Mouse (Mus musculus) lung, adult 2 months (tissue): ENCODE measurements around the gene Nek5.

Experiments used
- CTCF ChIP-seq: fragments of 200-500 bp; IDR thresholded peaks from 2 replicates; pipeline ENCODE4 v1.5.1; 2011; ENCODE audit warnings: mild to moderate bottlenecking, low read length, control low read depth; ENCODE audit not compliant: insufficient read depth
- POLR2A ChIP-seq: fragments of 200-500 bp; IDR thresholded peaks from 2 replicates; pipeline ENCODE4 v1.6.1; 2011; ENCODE audit warnings: low read depth, mild to moderate bottlenecking, control low read depth, low read length, borderline replicate concordance; ENCODE audit errors: extremely low read depth

DNA sequence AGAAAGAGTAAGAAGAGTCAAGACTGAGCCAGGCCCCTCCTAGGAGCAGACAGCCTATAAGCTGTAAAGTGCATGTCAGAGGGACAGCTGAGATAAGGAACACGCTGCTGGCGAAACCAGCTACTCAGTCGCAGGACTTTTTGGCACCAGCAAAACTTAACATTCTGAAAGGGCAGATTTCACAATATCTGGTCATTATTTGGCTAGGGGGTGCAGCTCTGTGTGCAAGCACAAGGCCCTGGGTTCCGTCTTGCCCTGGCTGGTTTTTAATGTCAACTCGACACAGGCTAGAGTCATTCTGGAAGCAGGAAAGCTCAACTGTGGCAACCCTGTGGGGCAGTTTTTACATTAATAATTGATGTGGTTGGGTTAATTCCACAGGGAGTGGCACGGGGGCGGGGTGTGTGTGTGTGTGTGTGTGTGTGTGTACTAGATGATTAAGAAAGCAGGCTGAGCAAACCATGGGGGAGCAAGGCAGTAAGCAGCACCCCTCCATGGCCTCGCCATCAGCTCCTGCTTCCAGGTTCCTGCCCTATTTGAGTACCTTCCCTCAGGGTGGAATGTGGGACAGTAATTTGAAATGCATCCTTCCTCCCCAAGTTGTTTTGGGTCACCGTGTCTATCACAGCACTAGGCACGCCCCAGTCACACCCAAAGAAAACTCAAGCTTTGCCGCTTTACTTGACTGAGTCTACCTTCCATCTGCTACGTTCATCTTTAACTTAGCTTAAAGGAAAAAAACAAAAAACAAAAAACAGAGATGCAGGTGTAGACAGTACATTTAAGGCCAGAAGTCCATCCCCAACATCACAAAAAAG lies 70.0 kb downstream of the Nek5 start:
- TF ChIP-seq CTCF (no peak), POLR2A (no peak)
